Mouse (Mus musculus) adrenal gland, postnatal 14 days (tissue): ENCODE results near the gene Ube2l6. TPM values are rescaled to one million over a fixed set of nuclear protein-coding genes. Genes with fewer than 3 reads are reported as not detected.

Source experiments
- DNase-seq: peaks from one replicate; pipeline ENCODE4 v3.0.0; 2021; ENCODE audit warnings: mixed read lengths
- total RNA-seq: library from RNA; stranded (reverse); gene quantifications from 2 replicates; pipeline ENCODE4 v1.2.3, GENCODE M21; 2021

The Ube2l6 gene
- total RNA-seq, 1 experiment from 2014 or later = 48.7 TPM

DNA sequence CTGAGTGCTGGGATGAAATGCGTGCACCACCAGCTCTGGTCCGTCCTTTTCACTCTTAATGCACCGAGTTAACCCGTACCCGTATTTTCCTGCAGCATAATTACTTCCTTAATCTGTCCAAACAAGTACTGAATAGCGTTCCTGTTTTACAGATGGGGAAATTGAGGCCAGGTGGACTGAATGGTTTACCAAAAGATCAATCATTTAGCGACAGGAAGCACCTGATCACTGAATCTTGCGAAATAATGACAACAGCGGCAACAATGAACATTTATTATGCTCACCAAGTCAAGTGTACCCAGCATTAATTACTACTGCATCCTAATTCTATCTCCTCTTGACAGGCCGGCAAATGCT is 39.9 kb downstream of the Ube2l6 start, which contains the start of gene Slc43a1:
Slc43a1 (plus strand) TSS at position 258 of the 357 bp plus-strand sequence.
- no peak for DNase-seq

GRCm38 (mm10) chr2:84838993-84839980 is 40.7 kb downstream of the Ube2l6 start:
- DNase-seq = peak; percentile 30

DNA sequence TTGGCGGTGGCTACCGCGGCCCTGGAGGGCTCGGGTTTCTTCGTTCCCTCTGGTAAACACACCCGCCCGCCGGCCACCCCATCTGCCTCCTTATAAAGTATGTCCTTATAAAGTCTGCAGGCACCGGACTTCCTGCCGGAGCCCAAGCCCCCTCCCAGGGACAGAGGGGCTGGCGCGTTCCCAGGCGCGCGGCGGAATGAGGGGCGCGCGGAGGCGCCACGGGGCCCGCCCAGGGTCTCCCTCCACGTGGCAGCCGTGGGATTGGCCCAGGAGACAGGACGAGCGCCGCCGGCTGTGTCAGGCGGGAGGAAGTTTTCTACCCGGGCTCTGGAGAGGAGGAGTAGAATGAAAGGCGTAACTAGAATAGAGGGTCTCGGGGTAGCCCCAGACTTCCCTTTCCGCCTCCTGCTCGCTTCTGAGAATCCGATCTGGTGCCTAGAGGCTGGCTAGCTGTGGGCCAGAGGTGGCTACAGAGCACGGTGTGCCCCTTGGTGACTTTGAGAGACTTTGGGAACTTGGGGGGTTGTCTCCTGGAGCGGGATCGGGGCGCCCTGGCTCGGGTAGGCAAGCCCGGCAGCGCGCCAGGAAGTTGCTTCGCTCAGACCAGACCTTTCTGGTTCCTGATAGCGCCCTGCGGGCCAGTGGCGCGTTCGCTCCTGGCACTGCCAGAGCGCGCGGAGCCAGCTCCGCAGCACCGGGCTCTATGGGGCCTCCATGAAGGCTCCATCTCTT is 41.6 kb downstream of the Ube2l6 start:
- DNase-seq = peak; percentile 72

- no peak for DNase-seq
These were observed 42.3 kb downstream of the Ube2l6 start for GRCm38 (mm10) chr2:84840748-84841563.

GRCm38 (mm10) chr2:84841905-84842304 is 43.3 kb downstream of the Ube2l6 start:
- no peak for DNase-seq

DNA sequence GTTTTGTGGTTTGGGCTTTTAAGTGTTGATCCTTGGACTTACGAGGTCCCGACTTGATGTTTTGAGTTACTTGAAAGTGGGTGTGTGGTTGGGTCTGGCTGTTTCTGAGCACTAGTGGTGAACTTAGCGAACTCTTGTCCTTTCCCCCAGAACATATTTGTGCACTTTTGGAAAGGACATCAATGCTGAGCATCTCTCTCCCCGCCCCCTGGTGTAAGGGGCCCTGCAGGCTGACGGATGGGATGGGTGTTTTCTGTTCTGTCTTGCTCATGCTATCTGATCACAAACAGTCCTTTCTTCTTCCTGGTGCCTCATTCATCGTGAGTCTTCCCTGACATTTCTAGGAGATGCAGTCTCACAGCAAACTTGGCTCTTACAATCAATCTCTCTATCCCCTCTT is 45.0 kb downstream of the Ube2l6 start:
- DNase-seq = no peak

- DNase-seq = no peak
These were observed 46.6 kb downstream of the Ube2l6 start for GRCm38 (mm10) chr2:84845226-84845625.

GRCm38 (mm10) chr2:84850407-84851129 is 51.9 kb downstream of the Ube2l6 start:
- no peak for DNase-seq

DNA sequence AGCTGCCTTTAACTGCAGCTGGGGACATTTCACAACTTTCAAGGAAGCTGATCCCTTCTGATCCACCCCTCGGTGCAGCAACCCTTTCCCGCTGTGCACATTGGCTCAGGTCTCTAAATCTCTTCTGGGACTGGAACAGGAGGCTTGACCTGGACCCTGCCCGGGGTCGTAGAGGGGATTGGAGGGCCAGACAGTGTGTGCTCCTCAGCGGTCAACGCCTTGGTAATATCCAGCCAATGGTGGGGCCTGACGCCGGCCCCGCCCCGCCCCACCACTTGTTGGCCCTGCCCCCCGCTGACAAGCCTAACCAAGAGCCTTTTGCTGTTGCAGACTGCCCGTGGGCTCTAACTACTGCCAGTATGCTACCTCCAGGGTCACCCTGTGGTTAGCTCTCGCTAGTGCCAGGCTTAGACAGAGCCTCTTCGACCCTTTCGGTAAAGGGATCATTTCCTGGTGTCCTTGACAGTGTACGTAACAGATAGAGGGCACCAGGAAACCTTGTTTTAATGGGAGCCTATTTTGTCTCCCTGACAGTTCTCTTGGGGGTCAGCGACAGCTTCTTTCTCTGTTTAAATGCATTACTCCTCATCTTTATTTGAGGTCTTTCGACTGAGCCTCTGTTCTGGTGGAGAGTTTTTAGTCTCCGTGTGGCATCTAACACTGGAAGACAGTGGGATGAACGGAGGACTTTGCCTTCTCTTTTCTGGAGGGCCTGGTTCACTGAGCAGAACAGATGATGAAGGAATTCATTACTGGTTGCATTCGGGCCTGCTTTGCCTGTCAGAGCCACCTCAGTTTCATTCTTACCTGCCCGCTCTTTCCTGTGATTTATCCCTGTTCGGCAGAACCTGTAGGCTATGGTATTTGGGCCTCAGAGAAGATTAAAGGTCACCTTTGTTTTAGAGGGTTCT is 52.8 kb downstream of the Ube2l6 start:
- DNase-seq = peak; percentile 84

- DNase-seq = peak; percentile 73
These were observed 57.1 kb downstream of the Ube2l6 start for GRCm38 (mm10) chr2:84855732-84856131.

DNA sequence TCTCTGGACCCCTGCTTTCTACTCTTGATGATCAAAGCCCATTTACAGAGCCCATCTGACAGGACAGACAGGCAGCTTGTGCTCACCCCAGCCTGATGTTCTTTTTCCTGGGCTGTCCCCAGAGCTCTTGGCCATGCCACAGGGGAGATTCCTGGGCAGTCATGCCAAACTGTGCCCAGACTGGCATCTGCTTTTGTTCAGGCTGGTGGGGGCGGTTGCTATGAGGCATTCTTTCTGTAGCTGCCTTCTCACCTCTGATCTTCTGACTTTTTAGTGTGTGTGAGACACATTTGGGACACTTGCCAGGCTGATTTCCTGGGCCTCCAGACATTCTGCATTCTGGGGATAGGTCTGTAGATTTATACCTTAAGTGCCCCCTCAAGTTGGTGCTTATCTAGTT is 59.9 kb downstream of the Ube2l6 start:
- DNase-seq = peak; percentile 34

Other genes starting within 250 kb of the Ube2l6 start
- gene Ctnnd1, start 148.1 kb upstream of the Ube2l6 start, total RNA-seq = 133 and 134 TPM in 2 replicates
- not detected in 2 replicates for gene Btbd18, start 139.7 kb upstream of the Ube2l6 start, total RNA-seq
- gene Selenoh, start 128.1 kb upstream of the Ube2l6 start, total RNA-seq = 44.8 and 47.8 TPM in 2 replicates
- gene Gm28635, start 120.8 kb upstream of the Ube2l6 start, total RNA-seq = not detected in 2 replicates
- 20.9 and 21.4 TPM in 2 replicates for gene Med19, start 120.4 kb upstream of the Ube2l6 start, total RNA-seq
- 102 and 103 TPM in 2 replicates for gene Tmx2, start 119.7 kb upstream of the Ube2l6 start, total RNA-seq
- gene Zdhhc5, start 83.6 kb upstream of the Ube2l6 start, total RNA-seq = 52.8 and 58.1 TPM in 2 replicates
- gene Clp1, start 71.5 kb upstream of the Ube2l6 start, total RNA-seq = 14.5 and 15.7 TPM in 2 replicates
- 6.5 and 8.6 TPM in 2 replicates for gene Ypel4, start 64.8 kb upstream of the Ube2l6 start, total RNA-seq
- 5.2 and 5.3 TPM in 2 replicates for gene Gm19426, start 55.2 kb upstream of the Ube2l6 start, total RNA-seq
- gene Serping1, start 23.4 kb upstream of the Ube2l6 start, total RNA-seq = 73.1 and 93.2 TPM in 2 replicates
- gene Smtnl1, start 23.8 kb downstream of the Ube2l6 start, total RNA-seq = not detected in 2 replicates
- 54.2 and 73.7 TPM in 2 replicates for gene Timm10, start 28.2 kb downstream of the Ube2l6 start, total RNA-seq
- 5.2 and 9.3 TPM in 2 replicates for gene Slc43a1, start 40.0 kb downstream of the Ube2l6 start, total RNA-seq
- 1.6 and 2.6 TPM in 2 replicates for gene Rtn4rl2, start 87.9 kb downstream of the Ube2l6 start, total RNA-seq
- 62.5 and 91.7 TPM in 2 replicates for gene Slc43a3, start 137.8 kb downstream of the Ube2l6 start, total RNA-seq
- 6.3 TPM in 1 of 2 replicates, not detected in the other for gene Prg2, start 181.6 kb downstream of the Ube2l6 start, total RNA-seq
- gene Prg3, start 189.4 kb downstream of the Ube2l6 start, total RNA-seq = not detected in 2 replicates
- 115 and 123 TPM in 2 replicates for gene Ssrp1, start 238.4 kb downstream of the Ube2l6 start, total RNA-seq
- gene P2rx3, start 238.6 kb downstream of the Ube2l6 start, total RNA-seq = 0.59 and 0.60 TPM in 2 replicates
- gene Tnks1bp1, start 249.2 kb downstream of the Ube2l6 start, total RNA-seq = 111 and 120 TPM in 2 replicates